Mouse (Mus musculus) lung, postnatal 0 days (tissue): ENCODE measurements around the gene Rps10.
"Not testable (repeated sequence)": the region's sequence is repeated elsewhere in the genome, so short reads cannot be mapped to it uniquely, and the experiment has no call there.

ENCODE experiments used
- CTCF ChIP-seq: IDR thresholded peaks from 2 replicates; pipeline ENCODE4 v1.5.1; 2016; ENCODE audit warnings: antibody characterized with exemption, mild to moderate bottlenecking
- EP300 ChIP-seq: IDR thresholded peaks from 2 replicates; pipeline ENCODE4 v1.6.1; 2016; ENCODE audit warnings: antibody characterized with exemption, mild to moderate bottlenecking, control low read depth

DNA sequence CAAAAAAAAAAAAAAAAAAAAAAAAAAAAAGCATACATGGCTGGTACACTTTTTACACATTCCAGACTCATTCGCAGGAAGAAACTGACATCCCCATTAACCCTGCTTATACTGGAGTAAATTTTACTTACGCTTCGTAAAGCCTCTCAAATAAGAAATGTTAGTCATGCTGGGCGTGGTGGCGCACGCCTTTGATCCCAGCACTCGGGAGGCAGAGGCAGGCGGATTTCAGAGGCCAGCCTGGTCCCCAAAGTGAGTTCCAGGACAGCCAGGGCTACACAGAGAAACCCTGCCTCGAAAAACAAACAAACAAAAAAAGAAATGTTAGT lies 930 bp downstream of the Rps10 start:
- not testable (repeated sequence) for TF ChIP-seq CTCF, EP300
